Mouse (Mus musculus) thymus, adult 2 months (tissue): Measurements from ENCODE around the gene Vwc2l. TPM values are rescaled to one million over a fixed set of nuclear protein-coding genes. Genes with fewer than 3 reads are reported as not detected.

Experiments
- DNase-seq: peaks from one replicate; pipeline ENCODE4 v3.0.0; 2021
- H3K27ac ChIP-seq: fragments of 200-500 bp; 2 replicates; pipeline ENCODE4 v1.5.1; 2012; ENCODE audit warnings: low read length, control low read depth; ENCODE audit not compliant: control insufficient read depth, insufficient read depth
- H3K27me3 ChIP-seq: fragments of 200-500 bp; 2 replicates; pipeline ENCODE4 v1.6.1; 2012; ENCODE audit warnings: mild to moderate bottlenecking, low read length, moderate library complexity, mixed read lengths; ENCODE audit not compliant: control insufficient read depth, insufficient read depth
- H3K36me3 ChIP-seq: fragments of 200-500 bp; 2 replicates; pipeline ENCODE4 v1.6.1; 2012; ENCODE audit warnings: mild to moderate bottlenecking, low read length, moderate library complexity; ENCODE audit not compliant: control insufficient read depth, insufficient read depth
- H3K4me1 ChIP-seq: fragments of 200-500 bp; replicated peaks from 2 replicates; pipeline ENCODE4 v1.6.1; 2012; ENCODE audit warnings: low read length; ENCODE audit not compliant: control insufficient read depth, insufficient read depth
- H3K4me3 ChIP-seq: fragments of 200-500 bp; 2 replicates; pipeline ENCODE4 v1.5.1; 2012; ENCODE audit warnings: mild to moderate bottlenecking, low read length, control low read depth, moderate library complexity; ENCODE audit not compliant: control insufficient read depth, insufficient read depth
- CTCF ChIP-seq: fragments of 200-500 bp; IDR thresholded peaks from 2 replicates; pipeline ENCODE4 v1.5.1; 2012; ENCODE audit warnings: mild to moderate bottlenecking, control low read depth, low read length, moderate library complexity, borderline replicate concordance; ENCODE audit not compliant: control insufficient read depth, poor library complexity, insufficient read depth; ENCODE audit errors: extremely low read depth
- POLR2A ChIP-seq: fragments of 200-500 bp; IDR thresholded peaks from 2 replicates; pipeline ENCODE4 v1.6.1; 2012; ENCODE audit warnings: mild to moderate bottlenecking, low read length, control low read depth, moderate library complexity; ENCODE audit not compliant: control insufficient read depth, poor library complexity, insufficient read depth; ENCODE audit errors: extremely low read depth
- WGBS: fragments of 180-500 bp; shearing (Covaris S2); methylation state at CpG from one replicate; pipeline ENCODE4 v1.1.7; 2018; 5-methylcytosine and 5-hydroxymethylcytosine counted together
- polyA plus RNA-seq: library from polyadenylated mRNA; depleted of rRNA; stranded (reverse); fragments of >200 nt; gene quantifications from 2 replicates; pipeline ENCODE4 v1.2.3, GENCODE M21; 2012

Gene Vwc2l
- polyA plus RNA-seq, 1 experiment: not detected

- Histone ChIP-seq H3K27ac (no peak overlapping the region), H3K4me1 (no peaks in the 10 kb centered on the region), H3K4me3 (no peak overlapping the region), H3K27me3 (no peaks in the 10 kb centered on the region), H3K36me3 (no peaks in the 10 kb centered on the region)
- TF ChIP-seq CTCF: no peak
- TF ChIP-seq POLR2A: no peak
- WGBS: 65% methylated on average over 2 of the region's 2 CpGs
- DNase-seq: no peak
These were observed 192.9 kb downstream of the Vwc2l start for GRCm38 (mm10) chr1:70918173-70919036.

GRCm38 (mm10) chr1:70933016-70933415, 207.5 kb downstream of the Vwc2l start:
- 92% methylated on average over 4 of the region's 4 CpGs for WGBS
- H3K27ac ChIP-seq: no peak overlapping the region
- H3K4me3 ChIP-seq: no peak overlapping the region
- no peaks in the 10 kb centered on the region for H3K36me3 ChIP-seq
- no peaks in the 10 kb centered on the region for H3K4me1 ChIP-seq
- TF ChIP-seq CTCF (no peak), POLR2A (no peak)
- DNase-seq: no peak
- H3K27me3 ChIP-seq: no peaks in the 10 kb centered on the region
